Mouse (Mus musculus): ENCODE data around the gene Ubl7. TPM values are rescaled to one million over a fixed set of nuclear protein-coding genes. Genes with fewer than 3 reads are reported as not detected.

The Ubl7 gene
- polyA plus RNA-seq, 1 experiment = 35.9 TPM

DNA sequence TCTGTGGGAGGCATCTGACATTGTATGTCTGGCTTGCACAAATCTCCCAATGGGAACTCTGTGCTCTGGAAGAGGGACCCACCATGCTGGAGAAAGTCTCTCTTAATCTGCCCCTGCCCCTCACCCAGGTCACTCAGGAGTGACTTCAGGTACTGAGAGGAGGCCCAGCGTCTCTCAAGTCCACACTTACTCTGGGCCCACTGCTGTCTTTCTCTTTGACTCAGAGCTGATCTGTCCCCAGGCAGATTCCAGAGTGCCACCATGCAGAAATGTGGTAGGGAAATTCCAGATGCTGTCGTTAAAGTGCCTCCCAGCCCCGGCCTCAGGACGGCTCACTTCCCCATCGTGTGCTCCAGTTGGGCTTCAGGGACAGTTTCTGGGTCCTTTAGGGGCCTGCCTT lies 63.4 kb downstream of the Ubl7 start:
- WGBS = 53% methylated on average over 5 of the region's 5 CpGs
- TF ChIP-seq CTCF (IDR thresholded peaks at IDR 0.05; ENCODE audit: control insufficient read depth, insufficient read depth, low read length) (no peak), POLR2A (IDR thresholded peaks at IDR 0.05; ENCODE audit: borderline replicate concordance, control insufficient read depth, low read depth, low read length) (no peak)

DNA sequence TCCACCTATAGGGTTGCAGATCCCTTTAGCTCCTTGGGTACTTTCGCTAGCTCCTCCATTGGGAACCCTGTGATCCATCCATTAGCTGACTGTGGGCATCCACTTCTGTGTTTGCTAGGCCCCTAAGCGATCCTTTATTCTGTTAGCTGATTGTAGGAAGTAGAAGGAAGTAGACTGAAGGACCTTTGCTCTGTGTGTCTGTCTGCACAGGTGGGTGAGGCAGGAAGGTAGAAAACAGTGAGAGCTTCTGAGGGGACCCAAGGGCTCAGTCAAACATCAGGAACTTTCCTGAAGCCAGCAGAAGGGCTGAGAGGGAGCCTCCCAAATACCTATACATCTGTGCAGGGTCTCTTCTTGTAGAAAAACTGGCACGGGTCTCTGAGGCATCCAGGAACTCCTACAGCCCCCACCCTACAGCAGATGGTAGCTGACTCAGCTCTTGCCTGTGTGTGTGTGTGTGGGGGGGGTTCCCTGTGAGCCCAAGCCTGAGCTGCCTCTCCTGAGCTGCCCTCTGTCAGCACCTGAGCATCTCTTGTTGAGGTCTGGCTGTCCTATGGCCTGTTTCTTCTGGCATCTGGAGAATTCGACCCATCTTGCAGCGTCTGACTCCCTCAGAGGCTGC lies 64.5 kb downstream of the Ubl7 start:
- H3K27ac ChIP-seq (ENCODE audit: control insufficient read depth, insufficient read depth, low read depth, low read length, poor library complexity) = no peak overlapping the region

More for the DNA sequence above, 63.4 kb downstream of the Ubl7 start:
- Histone ChIP-seq H3K4me1 (ENCODE audit: control insufficient read depth, insufficient read depth, low read length) (peaks cover 16% of the 10 kb centered on the region), H3K27ac (ENCODE audit: control insufficient read depth, insufficient read depth, low read depth, low read length, poor library complexity) (no peak overlapping the region), H3K4me3 (replicated peaks; ENCODE audit: control insufficient read depth, low read depth, low read length) (no peak overlapping the region)

DNA sequence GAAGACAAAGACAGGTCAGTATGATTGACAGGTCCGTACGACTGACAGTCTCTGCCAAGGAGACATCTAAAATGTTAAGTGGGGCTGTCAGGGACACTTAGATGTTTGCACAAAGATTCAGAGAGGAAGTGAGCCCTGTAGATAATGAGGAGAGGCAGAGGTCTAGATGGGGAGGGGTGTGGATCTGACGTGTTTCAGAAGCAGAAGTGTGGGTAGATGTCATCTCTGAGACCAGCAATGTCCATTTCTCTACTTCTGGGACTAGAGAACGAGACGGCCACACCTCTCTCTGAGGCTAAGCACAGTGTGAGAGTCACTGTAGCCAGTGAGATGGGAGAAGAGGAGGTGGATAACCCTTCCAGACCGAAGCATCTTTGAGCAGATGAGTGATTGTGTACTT lies 67.2 kb downstream of the Ubl7 start:
- peaks cover 4% of the 10 kb centered on the region for H3K4me1 ChIP-seq (ENCODE audit: control insufficient read depth, insufficient read depth, low read length)
- H3K27ac ChIP-seq (ENCODE audit: control insufficient read depth, insufficient read depth, low read depth, low read length, poor library complexity) = no peak overlapping the region
- WGBS = 41% methylated on average over 6 of the region's 6 CpGs
- TF ChIP-seq CTCF (IDR thresholded peaks at IDR 0.05; ENCODE audit: control insufficient read depth, insufficient read depth, low read length) (no peak), POLR2A (IDR thresholded peaks at IDR 0.05; ENCODE audit: borderline replicate concordance, control insufficient read depth, low read depth, low read length) (no peak)
- H3K4me3 ChIP-seq (replicated peaks; ENCODE audit: control insufficient read depth, low read depth, low read length) = no peak overlapping the region

More for the DNA sequence above, 64.5 kb downstream of the Ubl7 start:
- peaks cover 10% of the 10 kb centered on the region for H3K4me1 ChIP-seq (ENCODE audit: control insufficient read depth, insufficient read depth, low read length)
- WGBS = 72% methylated on average over 5 of the region's 5 CpGs
- no peak overlapping the region for H3K4me3 ChIP-seq (replicated peaks; ENCODE audit: control insufficient read depth, low read depth, low read length)
- TF ChIP-seq CTCF (IDR thresholded peaks at IDR 0.05; ENCODE audit: control insufficient read depth, insufficient read depth, low read length) (no peak), POLR2A (IDR thresholded peaks at IDR 0.05; ENCODE audit: borderline replicate concordance, control insufficient read depth, low read depth, low read length) (no peak)

DNA sequence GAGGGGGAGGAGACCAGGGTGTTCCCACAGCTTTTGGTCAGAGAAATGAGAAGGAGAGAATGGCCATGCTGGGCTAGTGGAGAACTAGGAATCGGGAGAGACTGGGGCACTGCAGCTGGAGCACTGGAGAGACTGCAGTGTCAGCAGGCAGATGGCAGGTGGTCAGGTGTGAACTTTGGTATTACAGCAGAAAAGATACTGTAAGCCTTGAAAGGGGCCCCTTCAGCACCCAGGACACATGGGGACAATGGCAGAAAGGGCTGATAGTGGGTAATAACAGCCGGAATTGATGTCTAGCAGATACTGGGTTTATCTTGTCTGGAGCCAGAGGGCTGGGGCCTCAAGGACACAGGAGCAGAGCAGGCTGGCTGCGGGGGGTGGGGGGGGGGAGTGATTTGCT lies 68.1 kb downstream of the Ubl7 start:
- 81% methylated on average over 3 of the region's 3 CpGs for WGBS
- Histone ChIP-seq H3K27ac (ENCODE audit: control insufficient read depth, insufficient read depth, low read depth, low read length, poor library complexity) (no peak overlapping the region), H3K4me3 (replicated peaks; ENCODE audit: control insufficient read depth, low read depth, low read length) (no peak overlapping the region), H3K4me1 (ENCODE audit: control insufficient read depth, insufficient read depth, low read length) (peaks cover 4% of the 10 kb centered on the region)
- TF ChIP-seq CTCF (IDR thresholded peaks at IDR 0.05; ENCODE audit: control insufficient read depth, insufficient read depth, low read length) (no peak), POLR2A (IDR thresholded peaks at IDR 0.05; ENCODE audit: borderline replicate concordance, control insufficient read depth, low read depth, low read length) (no peak)

Other genes with a start within 250 kb of the Ubl7 start
- gene Cyp1a2, start 227.3 kb upstream of the Ubl7 start, polyA plus RNA-seq (2011; ENCODE audit: insufficient read depth, insufficient read length, low replicate concordance, missing spikeins) = 1.5 and 9.3 TPM in 2 replicates
- gene Cyp1a1, start 223.1 kb upstream of the Ubl7 start, polyA plus RNA-seq (2011; ENCODE audit: insufficient read depth, insufficient read length, low replicate concordance, missing spikeins) = not detected in 2 replicates
- 8.3 and 9.1 TPM in 2 replicates for gene Edc3, start 202.4 kb upstream of the Ubl7 start, polyA plus RNA-seq (2011; ENCODE audit: insufficient read depth, insufficient read length, low replicate concordance, missing spikeins)
- gene Clk3, start 145.1 kb upstream of the Ubl7 start, polyA plus RNA-seq (2011; ENCODE audit: insufficient read depth, insufficient read length, low replicate concordance, missing spikeins) = 148 and 149 TPM in 2 replicates
- gene Arid3b, start 74.2 kb upstream of the Ubl7 start, polyA plus RNA-seq (2011; ENCODE audit: insufficient read depth, insufficient read length, low replicate concordance, missing spikeins) = 15.3 and 52.9 TPM in 2 replicates
- 2.1 and 3.2 TPM in 2 replicates for gene Sema7a, start 29.1 kb downstream of the Ubl7 start, polyA plus RNA-seq (2011; ENCODE audit: insufficient read depth, insufficient read length, low replicate concordance, missing spikeins)
- 0.86 and 1.6 TPM in 2 replicates for gene Cyp11a1, start 95.4 kb downstream of the Ubl7 start, polyA plus RNA-seq (2011; ENCODE audit: insufficient read depth, insufficient read length, low replicate concordance, missing spikeins)
- gene Stra6, start 152.8 kb downstream of the Ubl7 start, polyA plus RNA-seq (2011; ENCODE audit: insufficient read depth, insufficient read length, low replicate concordance, missing spikeins) = not detected in 2 replicates
- not detected in 2 replicates for gene Ccdc33, start 207.8 kb downstream of the Ubl7 start, polyA plus RNA-seq (2011; ENCODE audit: insufficient read depth, insufficient read length, low replicate concordance, missing spikeins)